37 mouse cellular contexts compared by ENCODE assay signal in the genomic region with DNA sequence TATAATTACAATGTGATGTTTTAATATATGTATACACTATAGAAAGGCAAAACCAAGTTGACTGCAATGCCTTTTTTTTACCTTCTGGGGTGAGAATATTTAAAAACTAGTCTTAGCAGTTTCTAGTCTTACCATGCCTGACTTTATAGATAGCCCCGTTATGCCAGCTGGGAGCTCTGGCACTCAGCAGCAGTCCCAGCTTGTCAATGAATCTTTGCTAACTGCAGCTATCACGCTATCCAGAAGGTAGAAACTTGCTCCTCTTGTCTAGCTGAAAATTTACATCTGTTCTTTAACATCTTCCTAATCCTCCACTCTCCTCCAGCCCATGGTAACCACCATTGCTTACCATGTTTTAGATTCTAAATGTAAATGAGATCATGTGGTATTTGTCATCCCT. TPM values are rescaled to one million over a fixed set of nuclear protein-coding genes. Genes with fewer than 3 reads are reported as not detected.
"Had no signal": no experiment of that assay in that cellular context is flagged by ENCODE, and none has a peak within 500 bp of the region (broad histone marks: within the 10 kb centered on the region; RNA-seq: fewer than 3 reads in every experiment).

No protein-coding gene starts in this region.

- DNase-seq: gastrocnemius, postnatal 14 days; gastrocnemius, postnatal 36 days; heart, adult 11 months; heart, adult 2 months; heart, postnatal 14 days; heart, postnatal 36 days; kidney, adult 11 months; kidney, adult 2 months; kidney, adult 9 months; kidney, postnatal 14 days; kidney, postnatal 36 days; left cerebral cortex, postnatal 4 days; lung, adult 18-20 months had no signal

- H3K9ac ChIP-seq: heart, embryonic 13.5 days; heart, embryonic 15.5 days; hindbrain, embryonic 13.5 days; hindbrain, embryonic 15.5 days; kidney, embryonic 15.5 days; limb, embryonic 13.5 days; limb, embryonic 15.5 days; liver, embryonic 12.5 days; liver, embryonic 14.5 days had no signal

- H3K36me3 ChIP-seq: heart, embryonic 13.5 days; heart, embryonic 15.5 days; hindbrain, embryonic 13.5 days; hindbrain, embryonic 15.5 days; kidney, embryonic 15.5 days; limb, embryonic 13.5 days; limb, embryonic 15.5 days; liver, embryonic 12.5 days had no signal

- H3K27ac ChIP-seq: heart, adult 2 months; heart, embryonic 13.5 days; heart, embryonic 15.5 days; hindbrain, embryonic 13.5 days; hindbrain, embryonic 15.5 days; hindbrain, postnatal 0 days; kidney, embryonic 15.5 days; kidney, postnatal 0 days; limb, embryonic 13.5 days; limb, embryonic 15.5 days; liver, embryonic 12.5 days; liver, embryonic 14.5 days had no signal

- H3K4me3 ChIP-seq: heart, adult 2 months; heart, embryonic 13.5 days; heart, embryonic 15.5 days; hindbrain, embryonic 13.5 days; hindbrain, embryonic 15.5 days; kidney, embryonic 15.5 days; limb, embryonic 13.5 days; limb, embryonic 15.5 days; liver, embryonic 12.5 days had no signal

- H3K4me2 ChIP-seq: heart, embryonic 11.5 days; heart, embryonic 13.5 days; heart, embryonic 15.5 days; hindbrain, embryonic 13.5 days; hindbrain, embryonic 15.5 days; kidney, embryonic 15.5 days; limb, embryonic 13.5 days; limb, embryonic 15.5 days; liver, embryonic 12.5 days had no signal

- H3K27me3 ChIP-seq: heart, embryonic 13.5 days; heart, embryonic 15.5 days; hindbrain, embryonic 13.5 days; hindbrain, embryonic 15.5 days; kidney, embryonic 15.5 days; limb, embryonic 13.5 days; limb, embryonic 15.5 days; liver, embryonic 12.5 days had no signal

- H3K4me1 ChIP-seq: heart, embryonic 13.5 days; heart, embryonic 15.5 days; hindbrain, embryonic 13.5 days; hindbrain, embryonic 15.5 days; kidney, embryonic 15.5 days; limb, embryonic 13.5 days; limb, embryonic 15.5 days; liver, embryonic 12.5 days had no signal

- ATAC-seq: hindbrain, postnatal 0 days; intestine, embryonic 16.5 days; liver, embryonic 12.5 days had no signal

- H3K9me3 ChIP-seq: heart, embryonic 13.5 days; heart, embryonic 15.5 days; hindbrain, embryonic 13.5 days; hindbrain, embryonic 15.5 days; kidney, embryonic 15.5 days; limb, embryonic 13.5 days; limb, embryonic 15.5 days; liver, embryonic 12.5 days had no signal

RNA-seq across cellular contexts. Expression of a gene that starts 21.7 kb away (rescaled TPM):
- total RNA-seq: hematopoietic stem cell, adult 5-6 weeks; hindbrain, postnatal 0 days; layer of hippocampus, postnatal 10 days; layer of hippocampus, postnatal 25 days; left cerebral cortex, adult 18-20 months; left cerebral cortex, postnatal 10 days; left cerebral cortex, postnatal 25 days; left cerebral cortex, postnatal 4 days; liver, adult 2 months had no signal
- polyA plus RNA-seq: gonadal fat pad, adult 2 months; heart, embryonic 13.5 days; heart, postnatal 0 days; hindbrain, postnatal 0 days; intestine, embryonic 16.5 days; kidney, postnatal 0 days; large intestine, adult 2 months; liver, adult 2 months; liver, embryonic 12.5 days; liver, embryonic 14.5 days; liver, embryonic 16.5 days had no signal
